ENCODE assay signal across 13 mouse cellular contexts in the genomic region with DNA sequence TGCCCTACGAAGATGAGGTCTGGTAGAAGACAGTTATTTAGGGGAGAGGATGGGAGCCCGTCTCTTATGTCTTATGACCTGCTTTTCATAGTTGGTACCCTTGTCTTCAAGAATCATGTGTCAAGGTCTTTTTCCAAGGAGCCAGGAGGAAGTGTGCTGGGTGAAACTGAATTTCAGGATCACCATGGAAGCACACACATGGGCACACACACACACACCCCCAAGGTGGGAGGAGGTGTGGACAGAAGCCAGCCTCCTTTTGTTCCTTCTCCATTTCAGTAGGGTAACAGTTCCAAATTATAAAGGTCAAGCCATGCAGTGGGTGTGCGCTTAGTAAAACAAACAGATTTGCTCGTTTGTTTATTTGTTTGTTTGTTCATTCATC.
A peak's percentile ranks its signal among the peaks of the same experiment; 100 is the strongest.
DNase-seq lines count a peak whose midpoint lies in the region; ATAC-seq and TF ChIP-seq lines count a peak whose summit lies in the region.
"Had no signal": no experiment of that assay in that cellular context is flagged by ENCODE, and none has a peak within 500 bp of the region (broad histone marks: within the 10 kb centered on the region; RNA-seq: fewer than 3 reads in every experiment).

No protein-coding gene starts in this region.

- TF ChIP-seq CTCF in liver, postnatal 0 days (IDR thresholded peaks at IDR 0.05; ENCODE audit: low read depth) = no peak

- peak; percentile 10 for DNase-seq in forebrain, embryonic 11.5 days (ENCODE audit: low spot score)
- DNase-seq in right cerebral cortex, postnatal 25 days = peak; percentile 17
- no peak for DNase-seq in right cerebral cortex, postnatal 14 days
- DNase-seq in kidney, postnatal 4 days = no peak
- DNase-seq in liver, postnatal 0 days = no peak
- DNase-seq: thymus, adult 2 months had no signal

- no peaks in the 10 kb centered on the region for H3K36me3 ChIP-seq in forebrain, embryonic 11.5 days (ENCODE audit: control insufficient read depth, insufficient read depth, low read length)
- no peaks in the 10 kb centered on the region for H3K36me3 ChIP-seq in forebrain, embryonic 12.5 days (replicated peaks)
- H3K36me3 ChIP-seq in midbrain, embryonic 12.5 days = no peaks in the 10 kb centered on the region
- H3K36me3 ChIP-seq in heart, embryonic 12.5 days = no peaks in the 10 kb centered on the region
- H3K36me3 ChIP-seq in liver, postnatal 0 days (replicated peaks; ENCODE audit: insufficient read depth, low read length) = no peaks in the 10 kb centered on the region
- H3K36me3 ChIP-seq: heart, embryonic 15.5 days; intestine, embryonic 15.5 days; limb, embryonic 15.5 days; lung, embryonic 15.5 days had no signal

- H3K27me3 ChIP-seq in forebrain, embryonic 11.5 days (ENCODE audit: control insufficient read depth, insufficient read depth, low read length) = no peaks in the 10 kb centered on the region
- peaks cover 6% of the 10 kb centered on the region; the same call in 1 of the 2 replicates for H3K27me3 ChIP-seq in forebrain, embryonic 12.5 days
- H3K27me3 ChIP-seq in midbrain, embryonic 12.5 days = no peaks in the 10 kb centered on the region
- no peaks in the 10 kb centered on the region for H3K27me3 ChIP-seq in heart, embryonic 12.5 days (replicated peaks)
- H3K27me3 ChIP-seq in liver, postnatal 0 days (ENCODE audit: insufficient read depth, low read length) = no peaks in the 10 kb centered on the region
- H3K27me3 ChIP-seq: heart, embryonic 15.5 days; intestine, embryonic 15.5 days; limb, embryonic 15.5 days; lung, embryonic 15.5 days had no signal

- H3K4me1 ChIP-seq in forebrain, embryonic 11.5 days (replicated peaks; ENCODE audit: control insufficient read depth, insufficient read depth, low read length) = 0 out of 2 replicates have a peak, but pooled peaks cover 2% of the 10 kb centered on the region
- peaks cover 10% of the 10 kb centered on the region for H3K4me1 ChIP-seq in forebrain, embryonic 12.5 days
- H3K4me1 ChIP-seq in midbrain, embryonic 12.5 days = peaks cover 16% of the 10 kb centered on the region
- H3K4me1 ChIP-seq in heart, embryonic 12.5 days (replicated peaks) = no peaks in the 10 kb centered on the region
- no peaks in the 10 kb centered on the region for H3K4me1 ChIP-seq in liver, postnatal 0 days (ENCODE audit: insufficient read depth)
- H3K4me1 ChIP-seq: heart, embryonic 15.5 days; intestine, embryonic 15.5 days; lung, embryonic 15.5 days had no signal

- TF ChIP-seq EP300 in liver, postnatal 0 days (IDR thresholded peaks at IDR 0.05; ENCODE audit: low read depth) = no peak

- no peak overlapping the region for H3K4me2 ChIP-seq in forebrain, embryonic 11.5 days (ENCODE audit: low read depth, low read length, severe bottlenecking)
- H3K4me2 ChIP-seq in forebrain, embryonic 12.5 days = no peak overlapping the region
- no peak overlapping the region for H3K4me2 ChIP-seq in midbrain, embryonic 12.5 days (replicated peaks)
- H3K4me2 ChIP-seq in heart, embryonic 12.5 days = no peak overlapping the region
- no peak overlapping the region for H3K4me2 ChIP-seq in liver, postnatal 0 days (ENCODE audit: low read depth, low read length)
- H3K4me2 ChIP-seq: heart, embryonic 15.5 days; intestine, embryonic 15.5 days; limb, embryonic 15.5 days; lung, embryonic 15.5 days had no signal

- H3K27ac ChIP-seq in forebrain, embryonic 11.5 days (ENCODE audit: low read depth, low read length) = no peak overlapping the region
- no peak overlapping the region for H3K27ac ChIP-seq in forebrain, embryonic 12.5 days
- H3K27ac ChIP-seq in midbrain, embryonic 12.5 days (replicated peaks) = peak overlapping the region; percentile 72
- H3K27ac ChIP-seq in heart, embryonic 12.5 days (ENCODE audit: poor library complexity, severe bottlenecking) = no peak overlapping the region
- H3K27ac ChIP-seq in liver, postnatal 0 days (ENCODE audit: low read depth) = no peak overlapping the region
- H3K27ac ChIP-seq: heart, embryonic 15.5 days; intestine, embryonic 15.5 days; limb, embryonic 15.5 days; lung, embryonic 15.5 days had no signal

- WGBS in forebrain, embryonic 11.5 days = 84% methylated on average over 4 of the region's 4 CpGs
- WGBS in forebrain, embryonic 12.5 days = 78% methylated on average over 4 of the region's 4 CpGs
- 68% methylated on average over 4 of the region's 4 CpGs for WGBS in midbrain, embryonic 12.5 days
- 79% methylated on average over 4 of the region's 4 CpGs for WGBS in heart, embryonic 12.5 days
- WGBS in liver, postnatal 0 days (ENCODE audit: insufficient replicate concordance) = 83% methylated on average over 4 of the region's 4 CpGs

- no peak overlapping the region for H3K9ac ChIP-seq in forebrain, embryonic 11.5 days (ENCODE audit: low read length)
- H3K9ac ChIP-seq in forebrain, embryonic 12.5 days = no peak overlapping the region
- no peak overlapping the region for H3K9ac ChIP-seq in midbrain, embryonic 12.5 days (replicated peaks)
- no peak overlapping the region for H3K9ac ChIP-seq in heart, embryonic 12.5 days
- no peak overlapping the region for H3K9ac ChIP-seq in liver, postnatal 0 days (replicated peaks)
- H3K9ac ChIP-seq: heart, embryonic 15.5 days; intestine, embryonic 15.5 days; limb, embryonic 15.5 days; lung, embryonic 15.5 days had no signal

- no peak overlapping the region for H3K4me3 ChIP-seq in forebrain, embryonic 11.5 days (ENCODE audit: low read depth, low read length)
- H3K4me3 ChIP-seq in forebrain, embryonic 12.5 days (replicated peaks) = no peak overlapping the region
- no peak overlapping the region for H3K4me3 ChIP-seq in midbrain, embryonic 12.5 days
- no peak overlapping the region for H3K4me3 ChIP-seq in heart, embryonic 12.5 days
- no peak overlapping the region for H3K4me3 ChIP-seq in liver, postnatal 0 days (ENCODE audit: low read depth, low read length)
- H3K4me3 ChIP-seq: heart, embryonic 15.5 days; intestine, embryonic 15.5 days; limb, embryonic 15.5 days; lung, embryonic 15.5 days had no signal

- no peak for ATAC-seq in forebrain, embryonic 11.5 days (replicated peaks; ENCODE audit: low FRiP score)
- no peak for ATAC-seq in forebrain, embryonic 12.5 days (ENCODE audit: low FRiP score)
- ATAC-seq in midbrain, embryonic 12.5 days (ENCODE audit: low FRiP score, low read depth) = no peak
- no peak for ATAC-seq in heart, embryonic 12.5 days (ENCODE audit: insufficient number of reproducible peaks, low FRiP score)
- ATAC-seq in liver, postnatal 0 days = no peak
- ATAC-seq: intestine, embryonic 15.5 days had no signal

- no peaks in the 10 kb centered on the region for H3K9me3 ChIP-seq in forebrain, embryonic 11.5 days (ENCODE audit: control insufficient read depth, low read length)
- H3K9me3 ChIP-seq in forebrain, embryonic 12.5 days = no peaks in the 10 kb centered on the region
- no peaks in the 10 kb centered on the region for H3K9me3 ChIP-seq in midbrain, embryonic 12.5 days
- no peaks in the 10 kb centered on the region for H3K9me3 ChIP-seq in heart, embryonic 12.5 days (replicated peaks)
- no peaks in the 10 kb centered on the region for H3K9me3 ChIP-seq in liver, postnatal 0 days (ENCODE audit: low read length)
- H3K9me3 ChIP-seq: heart, embryonic 15.5 days; intestine, embryonic 15.5 days; limb, embryonic 15.5 days; lung, embryonic 15.5 days had no signal

Comparison
In these comparisons a context has a peak if more than half of its experiments do, and no peak if none do; other contexts are left out.
1. DNase-seq: peak in forebrain, embryonic 11.5 days (single experiment) and right cerebral cortex, postnatal 25 days (single experiment); none in right cerebral cortex, postnatal 14 days (single experiment), kidney, postnatal 4 days (0 of 2) and liver, postnatal 0 days (single experiment).